Mouse (Mus musculus) E14TG2a.4 (cell line): Measurements from ENCODE around the gene Igfbp6.

Source experiments
- H3K27me3 ChIP-seq: 2 replicates; pipeline ENCODE4 v1.6.1; 2014; ENCODE audit warnings: low read length, control low read depth; ENCODE audit not compliant: insufficient read depth
- H3K36me3 ChIP-seq: 2 replicates; pipeline ENCODE4 v1.6.1; 2014; ENCODE audit warnings: low read length, control low read depth; ENCODE audit not compliant: insufficient read depth
- H3K4me1 ChIP-seq: replicated peaks from 2 replicates; pipeline ENCODE4 v1.6.1; 2014; ENCODE audit warnings: low read depth, low read length, control low read depth
- H3K4me3 ChIP-seq: replicated peaks from 2 replicates; pipeline ENCODE4 v1.5.1; 2014; ENCODE audit warnings: mild to moderate bottlenecking, low read length
- H3K9me3 ChIP-seq: 2 replicates; pipeline ENCODE4 v1.6.1; 2014; ENCODE audit warnings: low read length, control low read depth
- CTCF ChIP-seq: conservative IDR thresholded peaks from 2 replicates; pipeline ENCODE4 v1.5.1; 2014; ENCODE audit warnings: low read length
- NANOG ChIP-seq: IDR thresholded peaks from 2 replicates; pipeline ENCODE4 v1.6.1; 2014; ENCODE audit warnings: borderline replicate concordance, low read length, mixed read lengths
- POU5F1 ChIP-seq: IDR thresholded peaks from 2 replicates; pipeline ENCODE4 v1.6.1; 2014; ENCODE audit warnings: low read length, borderline replicate concordance

Igfbp6 gene

DNA sequence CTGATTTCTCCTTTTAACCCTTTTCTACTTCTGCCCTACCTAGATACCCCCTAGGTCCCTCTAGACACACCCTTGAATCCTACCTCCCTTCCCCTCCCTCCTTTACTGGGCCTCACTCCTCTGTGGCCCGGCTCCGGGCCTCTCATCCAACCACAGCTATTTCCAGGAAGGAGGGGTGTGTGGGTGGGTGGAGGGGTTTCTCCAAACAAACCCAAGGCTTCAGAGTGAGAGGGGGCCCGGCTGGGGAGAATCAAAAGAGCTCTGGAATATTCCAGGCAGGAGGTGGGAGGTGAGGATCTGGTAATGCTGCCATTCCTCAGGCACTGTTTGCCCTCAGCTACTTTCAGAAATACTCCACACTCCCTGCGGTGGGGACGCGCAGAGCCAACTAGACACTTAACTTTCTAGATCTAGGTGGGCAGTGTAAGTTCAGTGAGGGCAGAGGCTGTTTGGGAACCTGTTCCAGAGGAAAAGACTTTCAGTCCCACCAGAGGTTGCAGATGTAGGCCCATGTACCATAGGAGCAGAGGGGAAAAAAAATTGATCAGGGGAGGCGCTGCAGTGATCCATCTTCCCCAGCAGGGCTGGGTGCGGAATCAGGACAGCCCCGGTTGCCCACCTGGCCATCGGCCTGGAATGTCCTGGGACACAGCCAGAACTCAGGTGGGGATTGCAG is 43.0 kb upstream of the Igfbp6 start:
- H3K9me3 ChIP-seq: no peaks in the 10 kb centered on the region
- peaks cover 49% of the 10 kb centered on the region for H3K27me3 ChIP-seq
- TF ChIP-seq CTCF: 0 out of 2 replicates have a peak, but pooled peaks have one; percentile 9
- no peak for TF ChIP-seq POU5F1
- H3K4me3 ChIP-seq: peak overlapping the region; percentile 84
- peaks cover 35% of the 10 kb centered on the region for H3K36me3 ChIP-seq
- H3K4me1 ChIP-seq: peaks cover 81% of the 10 kb centered on the region

DNA sequence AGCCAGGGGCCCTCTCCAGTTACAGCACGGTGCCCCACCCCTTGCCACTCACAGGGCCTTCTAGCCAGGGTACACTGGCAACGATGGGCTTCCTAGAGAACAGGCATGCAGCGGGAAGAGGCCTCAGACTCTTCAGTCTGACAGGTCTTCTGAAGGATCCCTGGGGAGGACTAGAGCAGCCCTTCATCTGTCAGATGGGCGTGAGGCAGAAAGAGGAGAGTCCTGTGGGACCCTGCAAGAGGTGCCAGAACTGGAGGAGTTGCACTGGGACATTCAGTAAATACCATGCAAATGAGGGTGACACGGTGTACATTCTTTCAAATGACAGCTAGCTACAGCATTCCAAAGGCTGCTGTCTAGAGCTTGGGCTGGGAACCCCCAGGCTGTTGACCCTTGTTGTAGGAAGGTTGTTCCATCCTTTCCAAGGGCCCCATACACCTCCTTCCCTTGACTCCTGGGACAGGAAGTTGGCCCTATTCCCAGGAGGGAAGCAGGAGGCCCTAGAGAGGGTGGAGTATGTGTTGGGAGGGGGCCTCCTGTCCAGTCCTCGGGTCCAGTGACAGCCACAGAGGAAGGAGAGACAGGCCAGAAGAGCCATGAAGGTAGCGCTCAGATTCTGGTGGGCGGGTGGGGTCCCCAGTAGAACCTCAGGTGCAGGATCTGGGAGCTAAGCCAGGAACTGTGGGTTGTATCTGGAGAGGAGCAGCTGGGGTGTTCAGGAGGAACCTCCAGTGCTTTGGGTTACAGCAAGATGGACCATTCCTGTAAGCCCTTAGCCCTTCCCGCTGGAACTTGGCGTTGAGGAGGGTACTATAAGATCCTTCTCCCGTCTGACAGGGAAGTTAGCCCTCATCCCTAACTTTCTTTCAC is 42.3 kb upstream of the Igfbp6 start:
- Histone ChIP-seq H3K27me3 (peaks cover 57% of the 10 kb centered on the region), H3K36me3 (peaks cover 27% of the 10 kb centered on the region), H3K4me1 (peaks cover 85% of the 10 kb centered on the region), H3K9me3 (no peaks in the 10 kb centered on the region), H3K4me3 (peak overlapping the region; percentile 84)
- no peak for TF ChIP-seq POU5F1
- no peak for TF ChIP-seq CTCF
- no peak for TF ChIP-seq NANOG

DNA sequence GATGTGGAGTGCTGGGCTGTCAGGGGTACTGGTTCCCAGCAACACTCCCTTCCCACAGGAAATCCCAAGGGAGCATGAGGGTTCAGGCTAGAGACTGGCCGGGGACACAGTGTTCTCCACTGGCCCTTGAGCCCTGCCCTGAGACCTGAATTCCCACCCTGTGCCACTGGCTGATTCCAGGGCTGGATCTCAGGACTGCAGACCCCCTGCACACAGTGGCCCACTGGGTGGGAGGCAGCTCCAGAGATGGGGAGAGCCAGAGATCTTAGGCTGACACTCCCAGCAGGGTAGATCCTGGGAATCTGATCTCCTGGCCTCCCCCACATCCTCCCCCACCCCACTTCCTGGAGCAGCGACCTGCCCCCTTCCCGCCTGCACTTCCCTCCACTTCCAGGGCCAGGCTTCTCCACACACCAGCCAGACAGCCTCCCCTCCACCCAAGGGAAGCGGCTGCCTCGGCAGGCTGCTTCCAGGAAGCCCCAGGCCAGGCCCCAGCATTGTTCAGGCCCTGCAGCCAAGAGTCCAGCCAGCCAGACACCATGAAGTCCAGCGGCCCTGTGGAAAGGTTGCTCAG is 41.5 kb upstream of the Igfbp6 start:
- peaks cover 62% of the 10 kb centered on the region for H3K27me3 ChIP-seq
- H3K4me1 ChIP-seq: peaks cover 85% of the 10 kb centered on the region
- H3K9me3 ChIP-seq: no peaks in the 10 kb centered on the region
- TF ChIP-seq POU5F1 (no peak), CTCF (no peak), NANOG (no peak)
- peaks cover 20% of the 10 kb centered on the region for H3K36me3 ChIP-seq
- peak overlapping the region; percentile 70 for H3K4me3 ChIP-seq

DNA sequence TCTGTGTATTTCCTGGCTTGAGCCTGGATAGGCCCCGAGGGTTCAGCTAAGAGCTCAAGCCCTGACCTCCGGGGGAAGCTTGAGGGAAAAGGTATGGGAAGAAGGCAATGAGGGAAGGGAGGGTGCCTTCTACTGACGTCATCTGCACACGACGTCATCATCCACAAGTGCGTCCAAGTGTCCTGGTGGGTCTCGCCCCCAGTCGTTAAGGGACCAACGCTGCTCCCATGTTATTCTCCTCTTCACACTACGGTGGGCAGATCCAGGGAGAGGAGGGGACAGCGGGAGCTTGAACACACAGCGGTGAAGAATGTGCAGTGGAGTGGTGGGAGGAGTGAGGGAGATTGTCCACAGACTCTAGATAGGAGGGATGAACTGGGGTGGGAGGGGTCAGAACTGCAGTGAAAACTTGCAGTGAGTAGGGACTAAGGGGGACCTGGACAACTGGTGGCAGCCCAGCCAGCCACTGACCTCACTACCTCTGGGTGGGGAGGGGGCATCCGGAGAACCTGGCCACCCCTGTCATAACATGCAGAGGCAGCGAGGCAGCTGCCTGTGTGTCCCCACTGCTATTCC is 40.7 kb upstream of the Igfbp6 start:
- Histone ChIP-seq H3K4me3 (peak overlapping the region; percentile 70), H3K9me3 (no peaks in the 10 kb centered on the region), H3K4me1 (peaks cover 85% of the 10 kb centered on the region), H3K36me3 (peaks cover 12% of the 10 kb centered on the region; the same call in 1 of the 2 replicates), H3K27me3 (peaks cover 65% of the 10 kb centered on the region)
- no peak for TF ChIP-seq CTCF
- no peak for TF ChIP-seq POU5F1
- TF ChIP-seq NANOG: no peak

DNA sequence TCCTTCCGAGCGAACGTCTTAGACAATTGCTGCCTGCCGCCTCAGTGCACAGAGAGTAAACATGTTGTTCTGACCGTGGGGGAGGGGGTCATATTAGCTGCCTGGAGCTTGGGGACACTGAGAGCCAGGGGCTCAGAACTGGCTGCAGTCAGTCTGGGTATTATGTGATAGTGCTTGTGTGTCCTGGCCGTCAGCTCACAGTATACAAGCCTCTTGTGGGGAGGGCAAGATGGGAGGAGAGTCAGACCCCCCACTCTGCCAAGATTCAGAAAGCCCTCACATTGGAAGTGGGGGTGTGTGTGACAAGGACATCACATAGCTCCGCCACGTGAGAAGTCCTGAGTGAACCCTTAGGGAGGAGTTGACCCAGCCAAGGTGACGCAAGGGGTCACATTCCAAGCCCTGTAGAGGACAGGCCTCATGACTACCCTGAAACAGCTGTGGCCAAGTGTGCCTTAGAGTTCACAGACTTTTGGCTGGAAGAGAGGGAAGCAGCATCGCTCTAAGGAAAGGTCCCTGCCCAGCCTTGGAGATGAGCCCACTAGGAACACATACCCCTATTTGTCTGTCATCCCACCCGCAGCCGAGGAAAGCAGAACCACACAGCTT is 40.1 kb upstream of the Igfbp6 start:
- peak overlapping the region; percentile 70 for H3K4me3 ChIP-seq
- peaks cover 86% of the 10 kb centered on the region for H3K4me1 ChIP-seq
- H3K36me3 ChIP-seq: peaks cover 6% of the 10 kb centered on the region; the same call in 1 of the 2 replicates
- TF ChIP-seq NANOG (no peak), POU5F1 (no peak), CTCF (no peak)
- no peaks in the 10 kb centered on the region for H3K9me3 ChIP-seq
- H3K27me3 ChIP-seq: peaks cover 62% of the 10 kb centered on the region

DNA sequence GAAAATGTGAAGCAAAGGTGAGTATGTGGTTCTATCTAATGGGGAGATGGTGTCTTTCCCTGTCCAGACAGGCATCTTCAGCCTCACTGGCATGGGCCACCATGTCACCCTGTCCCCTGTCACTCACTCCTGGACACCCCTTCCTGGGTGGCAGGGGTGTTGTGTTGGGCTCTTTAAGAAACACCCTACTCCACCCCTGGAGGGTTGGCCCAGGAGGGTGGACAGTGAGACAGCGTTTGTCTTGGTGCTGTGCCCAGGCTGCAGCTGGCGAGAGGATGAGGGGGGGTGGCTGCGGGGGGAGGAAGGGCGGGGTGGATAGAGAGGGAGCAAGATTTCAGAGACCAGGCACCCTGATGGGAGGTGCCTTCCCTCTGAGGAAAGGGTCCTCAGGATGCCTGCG is 38.8 kb upstream of the Igfbp6 start:
- Histone ChIP-seq H3K27me3 (peaks cover 52% of the 10 kb centered on the region), H3K9me3 (no peaks in the 10 kb centered on the region), H3K4me3 (no peak overlapping the region), H3K4me1 (peaks cover 85% of the 10 kb centered on the region), H3K36me3 (0 out of 2 replicates have a peak, but pooled peaks cover 3% of the 10 kb centered on the region)
- no peak for TF ChIP-seq POU5F1
- TF ChIP-seq NANOG: no peak
- no peak for TF ChIP-seq CTCF

DNA sequence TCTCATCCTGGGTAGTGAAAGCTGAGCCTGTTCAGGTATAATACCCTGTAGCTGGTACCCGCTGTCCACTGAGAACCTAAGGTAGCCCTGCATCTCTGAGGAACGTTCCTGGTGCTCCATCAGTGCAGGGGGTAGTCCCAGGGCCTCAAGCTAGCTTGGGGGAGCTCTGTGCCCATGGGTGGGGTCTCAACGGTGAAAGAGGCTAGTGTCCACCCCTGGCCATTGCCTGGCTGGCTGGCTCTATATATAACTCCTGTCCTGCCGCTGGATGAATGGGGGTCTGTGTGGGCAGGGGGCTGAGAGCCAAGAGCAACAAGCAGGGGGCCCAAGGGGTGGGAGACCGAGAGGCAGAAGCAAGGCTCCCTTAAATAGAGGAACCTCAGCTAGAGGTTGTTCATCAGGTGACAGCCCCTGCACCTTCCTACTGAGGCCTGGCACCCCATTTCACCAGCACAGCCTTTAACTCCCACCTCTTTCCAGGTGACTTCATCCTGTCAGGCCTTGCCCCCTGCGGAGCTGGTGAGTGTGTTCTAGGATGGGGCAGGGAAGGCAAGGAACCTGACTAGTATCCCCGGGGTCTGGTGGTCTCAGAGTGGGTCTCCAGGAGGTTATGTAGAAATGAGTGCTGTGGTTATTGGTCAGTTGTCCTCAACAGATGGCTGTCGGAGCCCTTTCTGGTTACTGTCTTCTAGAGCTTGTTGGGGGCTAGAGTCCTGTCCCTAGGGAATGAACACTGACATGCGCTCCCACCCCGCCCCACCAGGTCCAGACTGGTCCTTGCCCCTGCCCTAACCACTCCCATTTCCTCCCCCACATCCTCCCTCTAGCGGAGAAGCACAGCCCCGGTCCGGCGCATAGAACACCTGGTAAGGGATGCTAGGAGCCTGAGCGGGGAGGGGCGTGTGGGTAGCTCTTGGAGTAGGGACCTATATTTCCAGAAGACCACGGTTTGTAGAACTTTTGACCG is 38.1 kb upstream of the Igfbp6 start:
- Histone ChIP-seq H3K4me1 (peaks cover 87% of the 10 kb centered on the region), H3K27me3 (peaks cover 50% of the 10 kb centered on the region), H3K4me3 (peak overlapping the region; percentile 81), H3K9me3 (no peaks in the 10 kb centered on the region), H3K36me3 (0 out of 2 replicates have a peak, but pooled peaks cover 3% of the 10 kb centered on the region)
- no peak for TF ChIP-seq NANOG
- TF ChIP-seq CTCF: peak; percentile 13; the same call in 1 of the 2 replicates
- no peak for TF ChIP-seq POU5F1
